In genomic region chr1:78852408-78853093, GRCm38 (mm10) we compare ENCODE assay signal across 7 mouse cellular contexts. TPM values are rescaled to one million over a fixed set of nuclear protein-coding genes. Genes with fewer than 3 reads are reported as not detected.
A peak's percentile ranks its signal among the peaks of the same experiment; 100 is the strongest.
DNase-seq lines count a peak whose midpoint lies in the region; ATAC-seq and TF ChIP-seq lines count a peak whose summit lies in the region.

No protein-coding gene starts in this region.

- peak; percentile 31; the same call in 1 of the 2 replicates for ATAC-seq in stomach, embryonic 15.5 days (ENCODE audit: insufficient read depth, low FRiP score, low read depth)
- ATAC-seq in stomach, postnatal 0 days (ENCODE audit: low FRiP score, low TSS enrichment): no peak; the same call in 1 of the 2 replicates
- ATAC-seq in megakaryocyte-erythroid progenitor cell, adult 5-6 weeks (replicated peaks; ENCODE audit: low FRiP score, low TSS enrichment, poor library complexity, severe bottlenecking): no peak
- ATAC-seq in CD4-positive, CD25-positive, alpha-beta regulatory T cell, adult 4 months: no peak

- no peak overlapping the region for H3K9ac ChIP-seq in stomach, embryonic 15.5 days
- no peak overlapping the region for H3K9ac ChIP-seq in stomach, postnatal 0 days (ENCODE audit: low read length)

- H3K4me2 ChIP-seq in stomach, embryonic 15.5 days: no peak overlapping the region
- no peak overlapping the region for H3K4me2 ChIP-seq in stomach, postnatal 0 days (replicated peaks; ENCODE audit: low read depth)
- H3K4me2 ChIP-seq in myocyte (ENCODE audit: low read depth): peak overlapping the region; percentile 24

- no peak for DNase-seq in stomach, postnatal 0 days (ENCODE audit: low spot score)
- peak; percentile 24 for DNase-seq in forebrain, embryonic 10.5 days (ENCODE audit: extremely low spot score, low spot score)
- peak; percentile 18 for DNase-seq in kidney, postnatal 14 days

- no peak for TF ChIP-seq POLR2A in myocyte (IDR thresholded peaks at IDR 0.05; ENCODE audit: insufficient read length, low read depth)

- TF ChIP-seq EP300 in stomach, postnatal 0 days (optimal IDR thresholded peaks at IDR 0.05): no peak

- no peak overlapping the region for H3K4me3 ChIP-seq in stomach, embryonic 15.5 days (replicated peaks)
- no peak overlapping the region for H3K4me3 ChIP-seq in stomach, postnatal 0 days (ENCODE audit: low read depth, low read length)
- no peak overlapping the region for H3K4me3 ChIP-seq in forebrain, embryonic 10.5 days
- H3K4me3 ChIP-seq in myocyte: no peak overlapping the region

- H3K4me1 ChIP-seq in stomach, embryonic 15.5 days: no peaks in the 10 kb centered on the region
- H3K4me1 ChIP-seq in stomach, postnatal 0 days (replicated peaks; ENCODE audit: control insufficient read depth, insufficient read depth): no peaks in the 10 kb centered on the region
- H3K4me1 ChIP-seq in forebrain, embryonic 10.5 days: peaks cover 12% of the 10 kb centered on the region; the same call in 1 of the 2 replicates

- H3K27me3 ChIP-seq in stomach, embryonic 15.5 days (replicated peaks): no peaks in the 10 kb centered on the region
- no peaks in the 10 kb centered on the region for H3K27me3 ChIP-seq in stomach, postnatal 0 days (ENCODE audit: control insufficient read depth, insufficient read depth, low read length)
- no peaks in the 10 kb centered on the region for H3K27me3 ChIP-seq in forebrain, embryonic 10.5 days (ENCODE audit: poor library complexity, severe bottlenecking)
- H3K27me3 ChIP-seq in myocyte (ENCODE audit: control insufficient read depth, insufficient read depth, insufficient read length): no peaks in the 10 kb centered on the region

- H3ac ChIP-seq in myocyte (ENCODE audit: control insufficient read depth, insufficient read length): no peak overlapping the region

- 57% methylated on average over 17 of the region's 17 CpGs for WGBS in stomach, embryonic 15.5 days
- whole genome bisulfite sequencing in stomach, postnatal 0 days: 48% methylated on average over 17 of the region's 17 CpGs
- WGBS in forebrain, embryonic 10.5 days: 64% methylated on average over 17 of the region's 17 CpGs

- TF ChIP-seq CTCF in stomach, postnatal 0 days (IDR thresholded peaks at IDR 0.05; ENCODE audit: low read depth): no peak

- no peak overlapping the region for H3K27ac ChIP-seq in stomach, embryonic 15.5 days
- H3K27ac ChIP-seq in stomach, postnatal 0 days (replicated peaks): no peak overlapping the region
- peak overlapping the region; percentile 40 for H3K27ac ChIP-seq in forebrain, embryonic 10.5 days

- no peaks in the 10 kb centered on the region for H3K79me2 ChIP-seq in myocyte (ENCODE audit: control insufficient read depth, insufficient read depth)

- H3K36me3 ChIP-seq in stomach, embryonic 15.5 days: no peaks in the 10 kb centered on the region
- H3K36me3 ChIP-seq in stomach, postnatal 0 days (ENCODE audit: control insufficient read depth, insufficient read depth, low read length): no peaks in the 10 kb centered on the region
- H3K36me3 ChIP-seq in forebrain, embryonic 10.5 days (replicated peaks): no peaks in the 10 kb centered on the region
- H3K36me3 ChIP-seq in myocyte (ENCODE audit: control insufficient read depth, insufficient read depth): no peaks in the 10 kb centered on the region

- no peaks in the 10 kb centered on the region for H3K9me3 ChIP-seq in stomach, embryonic 15.5 days
- H3K9me3 ChIP-seq in stomach, postnatal 0 days (ENCODE audit: control insufficient read depth, low read length): no peaks in the 10 kb centered on the region
- no peaks in the 10 kb centered on the region for H3K9me3 ChIP-seq in forebrain, embryonic 10.5 days

TF ChIP-seq in myocyte, 11 proteins besides CTCF, POLR2A, EP300 and RAD21:
- TF ChIP-seq MYOD1 (IDR thresholded peaks at IDR 0.05; ENCODE audit: control insufficient read depth in 1 of 3, insufficient read length in 2 of 3, low read depth in 2 of 3) (peak in 1 of 3 experiments; percentile 2), USF1 (IDR thresholded peaks at IDR 0.05; ENCODE audit: low read depth) (no peak), MYOG (IDR thresholded peaks at IDR 0.05; ENCODE audit: control insufficient read depth in 1 of 3, insufficient read depth in 1 of 3, insufficient read length in 2 of 3, low read depth in 2 of 3) (peak in 1 of 3 experiments; percentile 42), TCF3 (IDR thresholded peaks at IDR 0.05; ENCODE audit: insufficient read length, low read depth) (no peak), E2F4 (IDR thresholded peaks at IDR 0.05; ENCODE audit: insufficient read depth) (no peak), REST (IDR thresholded peaks at IDR 0.05; ENCODE audit: insufficient read depth, insufficient read length) (no peak), POLR2AphosphoS2 (IDR thresholded peaks at IDR 0.05; ENCODE audit: insufficient read length, low read depth) (no peak), CEBPB (IDR thresholded peaks at IDR 0.05; ENCODE audit: insufficient read depth, poor library complexity, severe bottlenecking) (no peak), SRF (IDR thresholded peaks at IDR 0.05; ENCODE audit: control insufficient read depth, insufficient read length, low read depth) (no peak), MAX (IDR thresholded peaks at IDR 0.05; ENCODE audit: low read depth) (no peak), TCF12 (IDR thresholded peaks at IDR 0.05; ENCODE audit: insufficient read depth, poor library complexity, severe bottlenecking) (no peak)

RNA-seq across cellular contexts. Expression of gene Kcne4, which starts 36.0 kb away (rescaled TPM):
- 8.0 and 8.1 TPM in 2 replicates for polyA plus RNA-seq in stomach, embryonic 15.5 days (2015; fragmentation: Nextera tagmentation; extraction: Ambion mirVana)
- 13.8 and 15.0 TPM in 2 replicates for polyA plus RNA-seq in stomach, postnatal 0 days (2015; fragmentation: Nextera tagmentation; extraction: Ambion mirVana)
- 0.09 and 0.32 TPM in 2 replicates for polyA plus RNA-seq in forebrain, embryonic 10.5 days (2016; fragmentation: Nextera tagmentation; extraction: Ambion mirVana)
- polyA plus RNA-seq in myocyte (2012; fragmentation: generic; extraction: Trizol): 0.05 TPM
- not detected in 2 replicates for total RNA-seq in megakaryocyte-erythroid progenitor cell, adult 5-6 weeks (2014; fragmentation: Nextera tagmentation)
- total RNA-seq in megakaryocyte-erythroid progenitor cell, adult 5-6 weeks (2017): not detected in 2 replicates
- not detected for polyA plus RNA-seq in CD4-positive, CD25-positive, alpha-beta regulatory T cell, adult 4 months (2017; shearing (Covaris generic))
